Mouse (Mus musculus) embryo, embryonic 10 days (tissue): ENCODE results near the gene Cenpp.

Experiments
- DNase-seq: peaks from one replicate; pipeline ENCODE4 v3.0.0-alpha.2; 2015; ENCODE audit warnings: low spot score

Gene Cenpp

GRCm38 (mm10) chr13:49526235-49526634, 126.3 kb downstream of the Cenpp start:
- DNase-seq, result no peak

GRCm38 (mm10) chr13:49518761-49519160, 133.8 kb downstream of the Cenpp start:
- peak; percentile 10 for DNase-seq

DNA sequence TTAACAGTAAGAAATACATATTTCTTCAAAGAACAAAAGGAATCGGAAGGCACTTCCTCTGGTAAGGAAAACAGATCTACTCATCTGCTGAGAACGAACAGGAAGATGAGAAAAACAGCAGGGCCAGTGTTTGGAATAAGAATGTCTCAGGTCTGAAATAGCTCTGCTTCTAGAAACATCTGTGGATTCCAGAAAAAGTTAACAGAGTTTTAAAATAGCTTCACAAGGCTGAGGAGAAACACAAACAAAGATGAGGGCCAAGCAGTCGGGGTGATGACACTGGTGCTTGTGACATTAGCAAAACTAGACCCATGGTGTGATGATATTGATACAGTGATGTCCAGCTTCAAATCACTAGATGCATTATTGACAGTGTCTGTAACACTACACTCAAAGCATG, 145.4 kb downstream of the Cenpp start:
- no peak for DNase-seq

- DNase-seq, result no peak
These were observed 146.8 kb downstream of the Cenpp start for GRCm38 (mm10) chr13:49505776-49506175.

DNA sequence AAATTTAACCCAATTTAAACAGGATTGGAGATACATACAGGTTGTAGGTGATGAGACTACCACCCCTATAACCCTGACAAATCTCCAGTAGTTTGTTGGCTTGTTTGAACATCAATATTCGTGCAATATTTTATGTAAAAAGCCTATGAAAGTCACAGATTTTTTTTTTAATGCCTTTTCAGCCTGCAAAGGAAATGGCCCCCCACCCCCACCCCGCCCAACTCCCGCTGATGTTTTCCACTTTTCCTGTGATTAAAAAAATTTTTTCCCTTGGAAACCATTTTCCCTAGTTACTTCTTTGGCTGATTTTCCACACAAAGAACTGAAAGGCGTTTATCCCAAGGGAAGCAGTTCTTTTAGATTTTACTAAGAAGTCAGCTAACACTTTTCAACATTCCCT, 148.1 kb downstream of the Cenpp start, which contains the start of gene Ecm2:
Ecm2 (plus strand) TSS at position 301 of the 400 bp plus-strand sequence.
- no peak for DNase-seq

- no peak for DNase-seq
These were observed 159.9 kb downstream of the Cenpp start, which contains the start of gene Tes3-ps for GRCm38 (mm10) chr13:49492376-49493368. Gene Tes3-ps, plus strand, starts transcription at chr13:49493318.

GRCm38 (mm10) chr13:49485388-49485787, 167.2 kb downstream of the Cenpp start:
- no peak for DNase-seq

DNA sequence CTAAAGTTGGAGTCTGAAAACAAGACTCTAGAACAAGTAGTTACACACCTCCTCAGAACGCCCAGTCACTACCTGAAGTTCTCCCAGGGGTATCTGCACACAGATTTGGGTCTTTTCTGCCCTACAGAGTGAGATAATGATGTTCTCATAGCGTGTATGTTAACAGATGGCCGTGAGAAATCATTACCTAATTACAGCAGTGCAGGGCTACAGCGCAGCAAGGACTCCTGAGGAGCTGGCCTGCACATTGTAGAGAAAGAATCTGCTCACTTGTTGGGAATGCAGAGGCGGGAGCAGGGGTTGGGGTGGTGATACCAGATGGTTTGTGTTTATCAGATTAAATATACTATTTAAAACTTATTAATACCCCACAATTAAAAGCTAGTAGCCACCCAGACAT, 172.0 kb downstream of the Cenpp start:
- no peak for DNase-seq

GRCm38 (mm10) chr13:49480057-49480456, 172.5 kb downstream of the Cenpp start:
- DNase-seq, result peak; percentile 30

DNA sequence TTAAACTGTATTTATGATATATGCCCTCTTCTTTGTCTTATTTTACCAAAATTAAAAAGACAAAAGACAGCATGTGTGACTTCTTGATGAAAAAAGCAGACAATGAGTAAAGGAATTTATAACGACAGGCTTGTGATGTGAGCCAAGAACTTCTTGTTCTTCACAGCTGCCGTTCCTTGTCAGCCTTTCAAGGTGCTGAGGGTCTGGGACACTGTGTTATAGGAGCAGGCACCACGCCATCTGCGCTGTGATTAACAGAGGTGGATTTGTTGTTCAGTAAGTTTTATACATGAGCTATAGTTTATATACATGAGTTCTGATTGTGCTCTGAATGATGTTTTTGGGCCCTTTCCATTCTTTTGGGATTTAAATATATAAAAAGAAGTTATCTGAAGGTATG, 173.2 kb downstream of the Cenpp start:
- DNase-seq, result no peak

- no peak for DNase-seq
These were observed 173.7 kb downstream of the Cenpp start for GRCm38 (mm10) chr13:49478851-49479374.

- no peak for DNase-seq
These were observed 174.7 kb downstream of the Cenpp start for GRCm38 (mm10) chr13:49477887-49478286.

GRCm38 (mm10) chr13:49472676-49473005, 179.9 kb downstream of the Cenpp start:
- no peak for DNase-seq

DNA sequence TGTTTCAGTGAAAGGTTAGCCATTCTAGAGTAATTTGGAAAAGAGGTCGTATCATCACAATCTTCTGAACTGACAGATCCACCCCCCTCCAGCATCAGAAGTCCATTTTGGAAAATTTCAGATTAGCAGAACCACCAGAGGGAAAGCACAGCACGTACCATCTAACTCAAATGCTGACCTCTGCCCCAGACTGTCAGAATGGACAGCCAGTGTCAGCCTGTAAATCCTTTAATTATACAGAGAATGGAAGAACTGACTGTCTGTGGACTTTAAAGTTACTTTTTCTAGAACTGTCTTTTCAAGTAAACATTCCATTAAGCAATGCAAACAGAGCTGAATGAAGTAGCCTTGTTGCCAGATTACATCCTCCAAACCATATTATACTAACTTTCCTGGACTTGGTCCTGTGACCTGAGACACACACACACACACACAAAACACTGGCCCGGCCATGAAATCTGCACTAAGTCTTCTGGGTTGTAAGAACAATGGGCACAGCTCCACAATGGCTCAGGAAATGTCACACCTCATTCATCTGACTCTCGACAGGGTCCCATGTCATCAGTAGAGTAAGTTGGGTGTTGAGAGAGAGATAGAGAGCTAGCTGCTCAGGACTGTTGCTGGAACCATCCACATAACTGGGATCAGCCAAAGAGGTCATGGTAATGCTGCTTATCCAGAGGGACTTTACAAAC, 180.5 kb downstream of the Cenpp start:
- no peak for DNase-seq

GRCm38 (mm10) chr13:49470806-49471205, 181.8 kb downstream of the Cenpp start:
- no peak for DNase-seq

- DNase-seq, result no peak
These were observed 182.3 kb downstream of the Cenpp start for GRCm38 (mm10) chr13:49470319-49470718.

GRCm38 (mm10) chr13:49469002-49469401, 183.6 kb downstream of the Cenpp start:
- DNase-seq, result no peak

GRCm38 (mm10) chr13:49467585-49467984, 185.0 kb downstream of the Cenpp start:
- peak; percentile 17 for DNase-seq

DNA sequence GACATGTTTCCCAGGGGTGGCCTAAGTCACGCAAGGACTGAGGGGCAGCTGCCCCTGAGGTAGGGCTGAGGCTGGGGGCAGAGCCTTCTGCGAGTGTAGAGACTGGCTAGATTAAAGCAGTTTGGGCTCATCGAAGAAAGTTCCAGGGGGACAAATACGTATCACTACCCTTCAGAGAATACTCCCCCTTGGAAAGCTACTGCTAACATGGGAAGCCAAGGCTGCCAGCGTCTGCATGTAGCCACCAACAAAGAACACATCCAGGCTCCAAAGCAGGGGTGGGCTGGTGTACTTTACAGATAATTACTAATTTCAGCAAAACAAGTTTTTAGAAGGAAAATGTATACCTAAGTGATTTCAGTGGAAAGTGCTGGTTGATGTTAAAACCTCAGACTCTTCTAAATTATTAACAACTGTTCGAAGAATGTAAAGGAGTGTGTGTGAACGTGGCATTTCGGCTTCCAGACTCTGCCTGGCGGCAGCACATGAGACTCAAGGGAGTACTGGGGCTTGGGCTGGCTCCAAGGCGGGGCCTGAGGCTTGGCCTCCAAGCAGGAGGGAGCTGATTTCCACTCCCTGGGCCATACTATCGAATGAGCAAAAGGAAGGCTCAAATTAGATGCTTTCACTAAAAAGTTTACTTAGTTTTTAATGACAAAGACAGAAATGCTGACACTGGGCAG, 186.1 kb downstream of the Cenpp start:
- no peak for DNase-seq

GRCm38 (mm10) chr13:49465875-49466274, 186.7 kb downstream of the Cenpp start:
- no peak for DNase-seq

DNA sequence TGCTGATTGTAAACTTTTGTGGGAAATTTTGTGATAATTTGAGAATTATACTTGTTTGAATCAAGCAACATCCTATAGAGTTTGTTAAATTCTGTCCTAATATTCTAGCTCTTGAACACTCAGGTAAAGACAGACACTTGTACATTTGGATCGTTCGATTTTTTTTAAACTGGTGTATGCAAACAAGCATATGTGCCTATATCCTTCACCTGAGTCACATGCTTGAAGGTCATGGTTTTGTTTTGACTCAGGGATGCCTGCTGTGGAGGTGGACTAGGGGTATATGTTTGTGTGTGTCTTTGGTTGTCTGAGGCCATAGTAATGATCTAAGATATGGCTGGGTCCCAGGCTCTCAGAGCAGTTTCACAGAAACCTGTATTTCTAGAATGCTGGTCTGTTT, 189.7 kb downstream of the Cenpp start:
- DNase-seq, result no peak

DNA sequence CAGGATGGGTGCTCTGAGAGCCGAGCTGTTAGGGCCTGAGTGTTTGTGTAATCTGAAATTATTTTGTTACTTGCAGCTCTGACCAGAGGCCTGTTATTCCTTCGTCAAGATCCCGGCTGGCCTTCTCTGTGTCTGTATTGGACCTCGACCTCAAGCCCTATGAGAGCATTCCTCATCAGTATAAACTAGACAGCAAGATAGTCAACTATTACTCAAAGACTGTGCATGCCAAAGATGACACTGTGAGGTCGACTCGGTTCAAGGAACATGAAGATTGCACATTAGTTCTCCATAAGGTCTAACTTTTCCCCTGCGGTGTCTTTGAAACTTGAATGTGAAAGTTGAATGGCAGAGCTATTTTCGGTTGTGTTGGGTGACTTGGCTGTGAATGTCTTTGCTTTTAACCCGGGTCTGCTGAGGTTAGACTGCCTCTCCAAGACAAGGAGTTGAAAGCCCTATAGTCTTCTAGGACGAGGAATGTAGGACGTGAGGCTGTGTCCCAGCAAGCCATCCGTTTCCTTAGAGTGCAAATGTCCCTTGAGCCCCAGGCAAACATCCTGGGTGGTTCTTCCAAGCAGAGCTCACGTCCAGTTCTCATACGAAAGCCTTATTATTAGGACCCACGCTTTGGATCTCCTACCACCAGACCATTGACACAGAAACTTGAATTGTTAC, 191.0 kb downstream of the Cenpp start:
- no peak for DNase-seq
